ENCODE assay signal across 14 mouse cellular contexts in the genomic region with DNA sequence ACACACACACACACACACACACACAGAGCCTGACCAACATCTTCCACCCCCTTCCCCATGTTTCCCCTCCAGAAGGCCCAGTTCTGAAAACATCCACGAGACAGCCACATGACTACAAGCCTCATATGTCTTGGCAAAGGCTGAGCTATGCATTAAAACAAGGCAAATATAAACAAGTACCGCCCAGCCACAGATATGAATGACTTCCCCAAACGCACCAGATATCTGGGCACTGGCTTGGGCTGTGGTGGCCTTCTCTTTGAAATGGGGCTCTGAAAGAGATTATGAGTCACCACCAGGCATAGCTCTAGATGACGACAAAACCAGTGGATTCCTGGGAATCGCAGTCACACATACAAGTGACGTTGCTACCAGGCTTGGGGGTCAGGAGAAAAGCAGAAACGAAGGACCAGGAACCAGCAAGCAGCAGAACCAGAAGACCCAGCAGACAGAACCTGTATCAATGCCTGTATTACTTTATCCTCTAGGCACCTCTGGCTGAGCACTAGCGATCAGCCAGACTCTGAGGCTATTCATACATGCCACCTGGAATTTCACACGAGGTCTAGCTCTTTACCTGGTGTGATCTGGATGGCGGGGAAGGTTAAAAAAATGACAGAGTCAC. TPM values are rescaled to one million over a fixed set of nuclear protein-coding genes. Genes with fewer than 3 reads are reported as not detected.
DNase-seq lines count a peak whose midpoint lies in the region; ATAC-seq lines count a peak whose summit lies in the region.
"Had no signal": no experiment of that assay in that cellular context is flagged by ENCODE, and none has a peak within 500 bp of the region (broad histone marks: within the 10 kb centered on the region; RNA-seq: fewer than 3 reads in every experiment).

No protein-coding gene starts in this region.

- WGBS in forebrain, embryonic 15.5 days: 90% methylated on average over 10 of the region's 10 CpGs

- intact Hi-C loops in left cerebral cortex, postnatal 10 days (cut with DNase I): no loop called here

- no peak overlapping the region for H3K4me2 ChIP-seq in forebrain, embryonic 15.5 days (replicated peaks)
- H3K4me2 ChIP-seq: embryonic facial prominence, embryonic 12.5 days; heart, embryonic 12.5 days; hindbrain, embryonic 13.5 days; kidney, embryonic 15.5 days had no signal

- DNase-seq in 3134 (ENCODE audit: extremely low read depth, insufficient read length, low spot score): peak; percentile 24
- peak; percentile 88 for DNase-seq in 416B (ENCODE audit: low read depth)
- no peak for DNase-seq in yolk sac, embryonic 10.5 days (ENCODE audit: low spot score)
- no peak for DNase-seq in left cerebral cortex, postnatal 10 days (ENCODE audit: extremely low spot score in 1 of 2, low spot score in 2 of 2)
- DNase-seq: cerebellum, adult 9-10 months; thymus, postnatal 14 days had no signal

- H3K9ac ChIP-seq in forebrain, embryonic 15.5 days (replicated peaks): no peak overlapping the region
- H3K9ac ChIP-seq: embryonic facial prominence, embryonic 12.5 days; heart, embryonic 12.5 days; hindbrain, embryonic 13.5 days; kidney, embryonic 15.5 days had no signal

- no peaks in the 10 kb centered on the region for H3K9me3 ChIP-seq in forebrain, embryonic 15.5 days
- H3K9me3 ChIP-seq: embryonic facial prominence, embryonic 12.5 days; heart, embryonic 12.5 days; hindbrain, embryonic 13.5 days; kidney, embryonic 15.5 days had no signal

- peak; percentile 40; the same call in 1 of the 2 replicates for ATAC-seq in erythroblast, adult 5-6 weeks (replicated peaks; ENCODE audit: low FRiP score, poor library complexity, severe bottlenecking)
- peak; percentile 28 for ATAC-seq in megakaryocyte, adult 5-6 weeks (ENCODE audit: poor library complexity, severe bottlenecking)
- no peak for ATAC-seq in forebrain, embryonic 15.5 days (replicated peaks)
- ATAC-seq: midbrain, embryonic 16.5 days had no signal

- no peaks in the 10 kb centered on the region for H3K27me3 ChIP-seq in forebrain, embryonic 15.5 days
- H3K27me3 ChIP-seq: embryonic facial prominence, embryonic 12.5 days; heart, embryonic 12.5 days; hindbrain, embryonic 13.5 days; kidney, embryonic 15.5 days had no signal

- no peaks in the 10 kb centered on the region for H3K4me1 ChIP-seq in forebrain, embryonic 15.5 days
- H3K4me1 ChIP-seq: embryonic facial prominence, embryonic 12.5 days; hindbrain, embryonic 13.5 days; kidney, embryonic 15.5 days had no signal

- no peak overlapping the region for H3K27ac ChIP-seq in forebrain, embryonic 15.5 days (replicated peaks)
- H3K27ac ChIP-seq: embryonic facial prominence, embryonic 12.5 days; hindbrain, embryonic 13.5 days; kidney, embryonic 15.5 days had no signal

- H3K4me3 ChIP-seq in forebrain, embryonic 15.5 days: no peak overlapping the region
- H3K4me3 ChIP-seq: embryonic facial prominence, embryonic 12.5 days; heart, embryonic 12.5 days; hindbrain, embryonic 13.5 days; kidney, embryonic 15.5 days had no signal

- no peaks in the 10 kb centered on the region for H3K36me3 ChIP-seq in forebrain, embryonic 15.5 days

RNA-seq across cellular contexts. Expression of gene Tbc1d2b, which starts 35.2 kb away (rescaled TPM):
- total RNA-seq in erythroblast, adult 5-6 weeks (2015; ENCODE audit: low replicate concordance): 69.2 and 78.6 TPM in 2 replicates
- total RNA-seq in erythroblast, adult 5-6 weeks (2017; ENCODE audit: low replicate concordance): 76.9 and 83.4 TPM in 2 replicates
- 38.7 and 58.8 TPM in 2 replicates for total RNA-seq in megakaryocyte, adult 5-6 weeks (2015)
- 42.1 and 44.6 TPM in 2 replicates for total RNA-seq in megakaryocyte, adult 5-6 weeks (2017)
- total RNA-seq in left cerebral cortex, postnatal 10 days (2021): 10 to 100 TPM; 15.0 to 15.8 TPM
- polyA plus RNA-seq in forebrain, embryonic 15.5 days (2015; fragmentation: Nextera tagmentation; extraction: Ambion mirVana): 6.0 and 6.1 TPM in 2 replicates

Comparison
In these comparisons a context has a peak if more than half of its experiments do, and no peak if none do; other contexts are left out.
1. DNase-seq: peak in 3134 (single experiment) and 416B (single experiment); none in yolk sac, embryonic 10.5 days (single experiment) and left cerebral cortex, postnatal 10 days (0 of 2).